Mouse (Mus musculus) heart, postnatal 0 days (tissue): ENCODE results near the gene Dusp6.

Source experiments
- CTCF ChIP-seq: IDR thresholded peaks from 2 replicates; pipeline ENCODE4 v1.5.1; 2016; ENCODE audit warnings: antibody characterized with exemption, control low read depth, low read depth
- EP300 ChIP-seq: IDR thresholded peaks from 2 replicates; pipeline ENCODE4 v1.6.1; 2016; ENCODE audit warnings: antibody characterized with exemption, low read depth

GRCm38 (mm10) chr10:99271016-99271415 lies 8.0 kb downstream of the Dusp6 start:
- TF ChIP-seq CTCF (no peak), EP300 (no peak)
